In the genomic region with DNA sequence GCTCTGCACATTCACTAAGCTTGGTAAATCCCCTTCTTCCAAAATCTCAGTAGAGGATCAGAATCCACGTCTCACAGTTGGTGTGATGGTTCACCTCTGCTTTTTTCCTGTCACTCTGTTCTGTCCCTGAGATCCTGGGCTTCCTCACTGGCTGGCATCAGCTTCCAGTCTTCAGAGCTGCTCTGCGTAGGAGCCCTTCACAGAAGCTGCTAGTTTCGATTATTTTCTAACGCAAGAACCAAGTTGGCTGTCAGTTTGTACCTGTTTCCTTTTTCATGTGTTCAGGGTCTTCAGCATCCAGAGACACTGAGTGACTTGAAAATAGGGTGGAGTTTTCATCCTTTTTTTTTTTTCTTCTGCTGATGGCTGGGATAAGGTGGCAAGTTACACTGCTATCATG, we compare ENCODE assay signal across 34 mouse cellular contexts.
"Had no signal": no experiment of that assay in that cellular context is flagged by ENCODE, and none has a peak within 500 bp of the region (broad histone marks: within the 10 kb centered on the region; RNA-seq: fewer than 3 reads in every experiment).

No protein-coding gene starts in this region.

- H3K4me3 ChIP-seq: heart, adult 2 months; heart, embryonic 10.5 days; heart, embryonic 12.5 days; heart, embryonic 13.5 days; heart, embryonic 15.5 days; hindbrain, embryonic 10.5 days; hindbrain, embryonic 12.5 days; hindbrain, embryonic 13.5 days; hindbrain, embryonic 15.5 days; intestine, embryonic 15.5 days; kidney, embryonic 15.5 days had no signal

- H3K4me1 ChIP-seq: heart, embryonic 10.5 days; heart, embryonic 13.5 days; heart, embryonic 15.5 days; hindbrain, embryonic 12.5 days; hindbrain, embryonic 13.5 days; hindbrain, embryonic 15.5 days; intestine, embryonic 15.5 days had no signal

- H3K4me2 ChIP-seq: heart, embryonic 11.5 days; heart, embryonic 12.5 days; heart, embryonic 13.5 days; heart, embryonic 15.5 days; hindbrain, embryonic 12.5 days; hindbrain, embryonic 13.5 days; hindbrain, embryonic 14.5 days; hindbrain, embryonic 15.5 days; intestine, embryonic 15.5 days; kidney, embryonic 15.5 days had no signal

- H3K9ac ChIP-seq: heart, embryonic 12.5 days; heart, embryonic 13.5 days; heart, embryonic 15.5 days; hindbrain, embryonic 12.5 days; hindbrain, embryonic 13.5 days; hindbrain, embryonic 14.5 days; hindbrain, embryonic 15.5 days; intestine, embryonic 15.5 days; kidney, embryonic 15.5 days had no signal

- DNase-seq: heart, adult 2 months; heart, postnatal 10 days; heart, postnatal 14 days; heart, postnatal 4 days; kidney, adult 11 months; kidney, adult 18-20 months; kidney, adult 2 months; kidney, adult 8-10 months; kidney, adult 9 months; kidney, postnatal 10 days; kidney, postnatal 14 days; kidney, postnatal 25 days; kidney, postnatal 36 days; kidney, postnatal 4 days; layer of hippocampus, adult 9-11 months; layer of hippocampus, postnatal 36 days had no signal

- H3K27ac ChIP-seq: heart, adult 2 months; heart, embryonic 10.5 days; heart, embryonic 13.5 days; heart, embryonic 15.5 days; hindbrain, embryonic 10.5 days; hindbrain, embryonic 12.5 days; hindbrain, embryonic 13.5 days; hindbrain, embryonic 14.5 days; hindbrain, embryonic 15.5 days; hindbrain, postnatal 0 days; intestine, embryonic 15.5 days; kidney, embryonic 15.5 days; kidney, postnatal 0 days had no signal

- ATAC-seq: hindbrain, embryonic 16.5 days; hindbrain, postnatal 0 days; inflammation-experienced regulatory T-cells, adult 6 months; intestine, embryonic 15.5 days; intestine, embryonic 16.5 days; intestine, postnatal 0 days had no signal

- H3K9me3 ChIP-seq: heart, embryonic 10.5 days; heart, embryonic 12.5 days; heart, embryonic 13.5 days; heart, embryonic 15.5 days; hindbrain, embryonic 10.5 days; hindbrain, embryonic 12.5 days; hindbrain, embryonic 13.5 days; hindbrain, embryonic 15.5 days; intestine, embryonic 15.5 days; kidney, embryonic 15.5 days had no signal

- H3K27me3 ChIP-seq: heart, embryonic 12.5 days; heart, embryonic 13.5 days; hindbrain, embryonic 12.5 days; hindbrain, embryonic 13.5 days; hindbrain, embryonic 15.5 days; intestine, embryonic 15.5 days; kidney, embryonic 15.5 days had no signal

- H3K36me3 ChIP-seq: heart, embryonic 10.5 days; heart, embryonic 12.5 days; heart, embryonic 13.5 days; heart, embryonic 15.5 days; hindbrain, embryonic 10.5 days; hindbrain, embryonic 12.5 days; hindbrain, embryonic 13.5 days; hindbrain, embryonic 15.5 days; intestine, embryonic 15.5 days; kidney, embryonic 15.5 days had no signal
